Mouse (Mus musculus): ENCODE data around the gene Hoxa6.

DNA sequence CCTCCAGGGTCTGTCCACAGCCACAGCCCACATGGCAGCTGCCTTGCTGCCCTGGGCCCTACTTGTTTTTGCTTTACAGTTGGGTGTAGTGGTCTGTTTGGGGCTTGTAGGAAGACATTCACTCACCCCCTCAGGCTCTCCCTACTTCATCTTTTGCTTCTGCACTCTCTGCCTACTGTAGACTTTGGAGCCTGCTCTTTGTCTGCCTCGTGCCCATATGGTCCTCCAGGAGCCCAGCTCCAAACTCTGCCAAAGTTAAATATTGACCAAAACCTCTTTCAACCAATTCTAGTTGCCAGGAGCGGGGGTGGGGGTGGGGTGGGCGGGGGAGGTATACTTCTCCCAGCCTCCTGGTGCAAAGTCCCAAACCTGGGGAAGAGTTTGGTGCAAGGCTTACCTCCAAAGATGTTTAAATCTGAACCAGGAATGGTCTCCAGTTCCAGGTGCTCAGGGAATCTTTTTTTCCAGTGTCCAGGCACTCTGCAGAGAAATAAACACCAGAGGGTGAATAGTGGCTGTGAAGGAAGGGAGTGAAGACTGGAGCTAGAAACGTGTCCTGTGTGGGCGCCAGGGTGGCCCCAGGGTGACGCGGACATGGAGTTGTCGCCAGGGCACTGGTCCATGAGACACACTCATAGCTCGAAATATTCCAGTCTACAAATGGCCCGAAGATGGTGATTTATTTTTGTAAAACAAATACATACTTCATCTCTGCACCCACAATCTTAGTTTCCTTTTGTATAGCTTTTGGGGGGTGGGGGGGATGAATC is 25.0 kb downstream of the Hoxa6 start:
- no peak for TF ChIP-seq CTCF (conservative IDR thresholded peaks at IDR 0.05; ENCODE audit: low read length)
- no peak for TF ChIP-seq POU5F1 (IDR thresholded peaks at IDR 0.05; ENCODE audit: borderline replicate concordance, low read length)
- TF ChIP-seq NANOG (IDR thresholded peaks at IDR 0.05; ENCODE audit: borderline replicate concordance, low read length) = no peak
